Mouse (Mus musculus) stomach, postnatal 0 days (tissue): Measurements from ENCODE around the gene Col23a1.

Experiments
- CTCF ChIP-seq: IDR thresholded peaks from 2 replicates; pipeline ENCODE4 v1.5.1; 2016; ENCODE audit warnings: antibody characterized with exemption, low read depth, mild to moderate bottlenecking, moderate library complexity
- EP300 ChIP-seq: optimal IDR thresholded peaks from 2 replicates; pipeline ENCODE3; 2016; ENCODE audit warnings: antibody characterized with exemption

- TF ChIP-seq EP300 (no peak), CTCF (no peak)
Observed at GRCm38 (mm10) chr11:51242897-51243296, 46.8 kb upstream of the Col23a1 start.
